Mouse (Mus musculus): ENCODE measurements at regions not wholly inside any gene's neighbourhood (a gene's known extent, or its start where the extent isn't known, plus 50 kb on each side); places are given as distances from the start of the nearest gene placed in this dataset.

- no peak for ATAC-seq (ENCODE audit: insufficient number of reproducible peaks, low FRiP score, low TSS enrichment)
Observed at GRCm38 (mm10) chr12:110021690-110022089, 257.2 kb upstream of the Dio3 start.

- no peak for ATAC-seq (ENCODE audit: insufficient number of reproducible peaks, low FRiP score, low TSS enrichment)
Observed at GRCm38 (mm10) chr12:110022631-110023030, 256.2 kb upstream of the Dio3 start.

GRCm38 (mm10) chr12:110023192-110024101, 255.4 kb upstream of the Dio3 start:
- no peak for ATAC-seq (ENCODE audit: insufficient number of reproducible peaks, low FRiP score, low TSS enrichment)

GRCm38 (mm10) chr12:110024295-110024694, 254.6 kb upstream of the Dio3 start:
- no peak for ATAC-seq (ENCODE audit: insufficient number of reproducible peaks, low FRiP score, low TSS enrichment)

GRCm38 (mm10) chr12:110025171-110025570, 253.7 kb upstream of the Dio3 start:
- no peak for ATAC-seq (ENCODE audit: insufficient number of reproducible peaks, low FRiP score, low TSS enrichment)

- no peak for ATAC-seq (ENCODE audit: insufficient number of reproducible peaks, low FRiP score, low TSS enrichment)
Observed at GRCm38 (mm10) chr12:110026033-110026750, 252.7 kb upstream of the Dio3 start.

GRCm38 (mm10) chr12:110027345-110027744, 251.5 kb upstream of the Dio3 start:
- ATAC-seq (ENCODE audit: insufficient number of reproducible peaks, low FRiP score, low TSS enrichment) = no peak

GRCm38 (mm10) chr12:110027976-110028375, 250.9 kb upstream of the Dio3 start:
- no peak for ATAC-seq (ENCODE audit: insufficient number of reproducible peaks, low FRiP score, low TSS enrichment)

GRCm38 (mm10) chr12:110028646-110029045, 250.2 kb upstream of the Dio3 start:
- ATAC-seq (ENCODE audit: insufficient number of reproducible peaks, low FRiP score, low TSS enrichment) = no peak

GRCm38 (mm10) chr12:110031326-110031725, 247.5 kb upstream of the Dio3 start:
- ATAC-seq (ENCODE audit: insufficient number of reproducible peaks, low FRiP score, low TSS enrichment) = no peak

- ATAC-seq (ENCODE audit: insufficient number of reproducible peaks, low FRiP score, low TSS enrichment) = no peak
Observed at GRCm38 (mm10) chr12:110035171-110035570, 243.7 kb upstream of the Dio3 start.

- no peak for ATAC-seq (ENCODE audit: insufficient number of reproducible peaks, low FRiP score, low TSS enrichment)
Observed at GRCm38 (mm10) chr12:110040682-110041081, 238.2 kb upstream of the Dio3 start.

GRCm38 (mm10) chr12:110041782-110042181, 237.1 kb upstream of the Dio3 start:
- ATAC-seq (ENCODE audit: insufficient number of reproducible peaks, low FRiP score, low TSS enrichment) = no peak

- no peak for ATAC-seq (ENCODE audit: insufficient number of reproducible peaks, low FRiP score, low TSS enrichment)
Observed at GRCm38 (mm10) chr12:110044266-110044665, 234.6 kb upstream of the Dio3 start.

GRCm38 (mm10) chr12:110044721-110045120, 234.1 kb upstream of the Dio3 start:
- no peak for ATAC-seq (ENCODE audit: insufficient number of reproducible peaks, low FRiP score, low TSS enrichment)

- ATAC-seq (ENCODE audit: insufficient number of reproducible peaks, low FRiP score, low TSS enrichment) = no peak
Observed at GRCm38 (mm10) chr12:110045770-110046330, 233.0 kb upstream of the Dio3 start.

GRCm38 (mm10) chr12:110046613-110047012, 232.3 kb upstream of the Dio3 start:
- no peak for ATAC-seq (ENCODE audit: insufficient number of reproducible peaks, low FRiP score, low TSS enrichment)

GRCm38 (mm10) chr12:110047466-110048250, 231.2 kb upstream of the Dio3 start:
- ATAC-seq (ENCODE audit: insufficient number of reproducible peaks, low FRiP score, low TSS enrichment) = no peak

- no peak for ATAC-seq (ENCODE audit: insufficient number of reproducible peaks, low FRiP score, low TSS enrichment)
Observed at GRCm38 (mm10) chr12:110049154-110049736, 229.6 kb upstream of the Dio3 start.

GRCm38 (mm10) chr12:110059321-110059720, 219.5 kb upstream of the Dio3 start:
- no peak for ATAC-seq (ENCODE audit: insufficient number of reproducible peaks, low FRiP score, low TSS enrichment)
